Mouse (Mus musculus) stomach, postnatal 0 days (tissue): ENCODE measurements at regions not wholly inside any gene's neighbourhood (a gene's known extent, or its start where the extent isn't known, plus 50 kb on each side); places are given as distances from the start of the nearest gene placed in this dataset.

ENCODE experiments used
- ATAC-seq: fragments of 200-750 bp; cut with Nextera tagmentation; 2 replicates; pipeline ENCODE4 v1.8.0; 2017; ENCODE audit not compliant: low FRiP score, low TSS enrichment
- DNase-seq: peaks from one replicate; pipeline ENCODE4 v3.0.0-alpha.2; 2016; ENCODE audit warnings: low spot score
- H3K27ac ChIP-seq: fragments of 300-500 bp; sonication (generic); replicated peaks from 2 replicates; pipeline ENCODE4 v1.5.1; 2014; ENCODE audit warnings: mild to moderate bottlenecking, control low read depth
- H3K27me3 ChIP-seq: fragments of 300-500 bp; sonication (generic); 2 replicates; pipeline ENCODE4 v1.6.1; 2014; ENCODE audit warnings: low read length; ENCODE audit not compliant: control insufficient read depth, insufficient read depth
- H3K36me3 ChIP-seq: fragments of 300-500 bp; sonication (generic); 2 replicates; pipeline ENCODE4 v1.6.1; 2014; ENCODE audit warnings: low read length, mixed read lengths; ENCODE audit not compliant: control insufficient read depth, insufficient read depth
- H3K4me1 ChIP-seq: fragments of 300-500 bp; sonication (generic); replicated peaks from 2 replicates; pipeline ENCODE4 v1.6.1; 2014; ENCODE audit warnings: antibody characterized with exemption; ENCODE audit not compliant: control insufficient read depth, insufficient read depth
- H3K4me2 ChIP-seq: fragments of 300-500 bp; sonication (generic); replicated peaks from 2 replicates; pipeline ENCODE4 v1.6.1; 2014; ENCODE audit warnings: low read depth, mild to moderate bottlenecking, control low read depth, moderate library complexity
- H3K4me3 ChIP-seq: fragments of 300-500 bp; sonication (generic); 2 replicates; pipeline ENCODE4 v1.5.1; 2014; ENCODE audit warnings: low read depth, low read length, control low read depth
- H3K9ac ChIP-seq: fragments of 300-500 bp; sonication (generic); 2 replicates; pipeline ENCODE4 v1.6.1; 2014; ENCODE audit warnings: mild to moderate bottlenecking, low read length, control low read depth, mixed read lengths
- H3K9me3 ChIP-seq: fragments of 300-500 bp; sonication (generic); 2 replicates; pipeline ENCODE4 v1.6.1; 2016; ENCODE audit warnings: low read length; ENCODE audit not compliant: control insufficient read depth
- CTCF ChIP-seq: IDR thresholded peaks from 2 replicates; pipeline ENCODE4 v1.5.1; 2016; ENCODE audit warnings: antibody characterized with exemption, low read depth, mild to moderate bottlenecking, moderate library complexity
- EP300 ChIP-seq: optimal IDR thresholded peaks from 2 replicates; pipeline ENCODE3; 2016; ENCODE audit warnings: antibody characterized with exemption
- WGBS: fragments of 180-500 bp; shearing (Covaris S2); extraction: QIAGEN DNeasy Blood & Tissue Kit; methylation state at CpG from one replicate; pipeline ENCODE4 v1.1.7; 2014; 5-methylcytosine and 5-hydroxymethylcytosine counted together

GRCm38 (mm10) chr1:61562091-61562490 lies 76.5 kb upstream of the Pard3b start:
- no peaks in the 10 kb centered on the region for H3K9me3 ChIP-seq
- DNase-seq (no peak), ATAC-seq (no peak)
- 59% methylated on average over 2 of the region's 2 CpGs for WGBS
- no peak overlapping the region for H3K4me2 ChIP-seq
- TF ChIP-seq EP300 (no peak), CTCF (no peak)
- H3K36me3 ChIP-seq = no peaks in the 10 kb centered on the region
- H3K27me3 ChIP-seq = no peaks in the 10 kb centered on the region
- H3K4me1 ChIP-seq = no peaks in the 10 kb centered on the region
- H3K9ac ChIP-seq = no peak overlapping the region
- no peak overlapping the region for H3K4me3 ChIP-seq
- no peak overlapping the region for H3K27ac ChIP-seq

- TF ChIP-seq CTCF (no peak), EP300 (no peak)
- no peaks in the 10 kb centered on the region for H3K9me3 ChIP-seq
- H3K4me1 ChIP-seq = no peaks in the 10 kb centered on the region
- no peaks in the 10 kb centered on the region for H3K36me3 ChIP-seq
- H3K27me3 ChIP-seq = no peaks in the 10 kb centered on the region
- no peak overlapping the region for H3K4me2 ChIP-seq
- WGBS = 68% methylated on average over 4 of the region's 4 CpGs
- H3K27ac ChIP-seq = no peak overlapping the region
- no peak for ATAC-seq
- no peak overlapping the region for H3K4me3 ChIP-seq
- H3K9ac ChIP-seq = no peak overlapping the region
- no peak for DNase-seq
Observed at GRCm38 (mm10) chr1:61565471-61565870, 73.2 kb upstream of the Pard3b start.

GRCm38 (mm10) chr1:61574276-61574675 lies 64.3 kb upstream of the Pard3b start:
- H3K36me3 ChIP-seq = no peaks in the 10 kb centered on the region
- DNase-seq (no peak), ATAC-seq (no peak)
- H3K27me3 ChIP-seq = no peaks in the 10 kb centered on the region
- H3K27ac ChIP-seq = no peak overlapping the region
- WGBS = 77% methylated on average over 2 of the region's 2 CpGs
- H3K4me3 ChIP-seq = no peak overlapping the region
- H3K4me1 ChIP-seq = no peaks in the 10 kb centered on the region
- no peak overlapping the region for H3K4me2 ChIP-seq
- no peaks in the 10 kb centered on the region for H3K9me3 ChIP-seq
- TF ChIP-seq EP300 = no peak
- no peak for TF ChIP-seq CTCF
- H3K9ac ChIP-seq = no peak overlapping the region

- Histone ChIP-seq H3K27me3 (no peaks in the 10 kb centered on the region), H3K9me3 (no peaks in the 10 kb centered on the region), H3K4me1 (no peaks in the 10 kb centered on the region), H3K4me3 (no peak overlapping the region), H3K27ac (no peak overlapping the region), H3K9ac (no peak overlapping the region), H3K4me2 (no peak overlapping the region), H3K36me3 (no peaks in the 10 kb centered on the region)
- TF ChIP-seq CTCF (no peak), EP300 (no peak)
- DNase-seq (no peak), ATAC-seq (no peak)
- 88% methylated on average over 4 of the region's 4 CpGs for WGBS
Observed at GRCm38 (mm10) chr1:61576758-61577157, 61.9 kb upstream of the Pard3b start.

- DNase-seq (no peak), ATAC-seq (no peak)
- TF ChIP-seq EP300 = no peak
- TF ChIP-seq CTCF = no peak
- WGBS = 64% methylated on average over 8 of the region's 8 CpGs
- H3K27me3 ChIP-seq = no peaks in the 10 kb centered on the region
- H3K36me3 ChIP-seq = no peaks in the 10 kb centered on the region
- H3K27ac ChIP-seq = no peak overlapping the region
- H3K4me2 ChIP-seq = no peak overlapping the region
- no peak overlapping the region for H3K9ac ChIP-seq
- H3K4me3 ChIP-seq = no peak overlapping the region
- H3K4me1 ChIP-seq = no peaks in the 10 kb centered on the region
- H3K9me3 ChIP-seq = no peaks in the 10 kb centered on the region
Observed at GRCm38 (mm10) chr1:61587251-61587650, 51.4 kb upstream of the Pard3b start.
